Mouse (Mus musculus) bone marrow, adult 2 months (tissue): ENCODE measurements around the gene 1700001C19Rik.

ENCODE experiments used
- CTCF ChIP-seq: fragments of 200-500 bp; IDR thresholded peaks from 2 replicates; pipeline ENCODE4 v1.5.1; 2011; ENCODE audit warnings: low read length, control low read depth; ENCODE audit not compliant: control insufficient read depth, insufficient read depth
- POLR2A ChIP-seq: fragments of 200-500 bp; IDR thresholded peaks from 2 replicates; pipeline ENCODE4 v1.6.1; 2011; ENCODE audit warnings: low read depth, mild to moderate bottlenecking, control low read depth, low read length, borderline replicate concordance; ENCODE audit not compliant: control insufficient read depth

DNA sequence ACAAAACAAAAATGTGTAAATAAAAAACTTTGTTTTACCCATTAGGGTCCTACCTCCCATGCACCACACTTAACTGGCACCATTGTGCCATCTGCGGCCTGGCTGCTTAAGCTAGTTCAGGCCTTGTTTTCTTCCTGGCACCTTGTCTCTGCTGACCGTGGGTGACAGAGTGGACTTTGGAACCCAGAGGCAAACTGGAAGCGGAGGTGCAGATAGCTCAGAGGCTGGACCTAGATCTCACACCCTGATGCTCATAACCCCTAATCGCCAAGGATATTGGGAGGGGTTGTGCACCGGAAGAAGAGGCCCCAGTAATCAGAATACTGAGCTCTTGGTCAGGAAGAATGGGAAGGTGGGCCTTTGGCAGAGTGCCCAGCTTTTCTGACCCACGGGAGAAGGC lies 13.0 kb downstream of the 1700001C19Rik start:
- TF ChIP-seq CTCF (no peak), POLR2A (no peak)
